Mouse (Mus musculus): ENCODE results near the gene Efna4.
A peak's percentile ranks its signal among the peaks of the same experiment; 100 is the strongest.

The Efna4 gene

GRCm38 (mm10) chr3:89330948-89331347 lies 6.9 kb downstream of the Efna4 start:
- peak; percentile 77 for DNase-seq (ENCODE audit: low spot score)

- DNase-seq (ENCODE audit: low spot score): no peak
Measured at GRCm38 (mm10) chr3:89330346-89330745, 7.5 kb downstream of the Efna4 start.

GRCm38 (mm10) chr3:89328623-89329022 lies 9.2 kb downstream of the Efna4 start:
- DNase-seq (ENCODE audit: low spot score): peak; percentile 46

GRCm38 (mm10) chr3:89327371-89327870 lies 10.4 kb downstream of the Efna4 start:
- DNase-seq (ENCODE audit: low spot score): no peak

- DNase-seq (ENCODE audit: low spot score): no peak
Measured at GRCm38 (mm10) chr3:89325882-89326281, 11.9 kb downstream of the Efna4 start.

GRCm38 (mm10) chr3:89322514-89323165 lies 15.2 kb downstream of the Efna4 start, which contains the start of gene Efna3:
Efna3 (minus strand) TSS chr3:89322965.
- DNase-seq (ENCODE audit: low spot score): peak; percentile 78

GRCm38 (mm10) chr3:89322131-89322500 lies 15.7 kb downstream of the Efna4 start:
- DNase-seq (ENCODE audit: low spot score): no peak

- peak; percentile 54 for DNase-seq (ENCODE audit: low spot score)
Measured at GRCm38 (mm10) chr3:89321183-89322130, 16.4 kb downstream of the Efna4 start.

GRCm38 (mm10) chr3:89320581-89321182 lies 17.1 kb downstream of the Efna4 start:
- peak; percentile 80 for DNase-seq (ENCODE audit: low spot score)

- no peak for DNase-seq (ENCODE audit: low spot score)
Measured at GRCm38 (mm10) chr3:89319591-89320350, 18.1 kb downstream of the Efna4 start.

- no peak for DNase-seq (ENCODE audit: low spot score)
Measured at GRCm38 (mm10) chr3:89318971-89319590, 18.7 kb downstream of the Efna4 start.

- no peak for DNase-seq (ENCODE audit: low spot score)
Measured at GRCm38 (mm10) chr3:89318316-89318715, 19.5 kb downstream of the Efna4 start.

- no peak for DNase-seq (ENCODE audit: low spot score)
Measured at GRCm38 (mm10) chr3:89317246-89317645, 20.6 kb downstream of the Efna4 start.

- DNase-seq (ENCODE audit: low spot score): peak; percentile 95
Measured at GRCm38 (mm10) chr3:89316833-89317232, 21.0 kb downstream of the Efna4 start.

- DNase-seq (ENCODE audit: low spot score): no peak
Measured at GRCm38 (mm10) chr3:89315930-89316831, 21.6 kb downstream of the Efna4 start.

GRCm38 (mm10) chr3:89315195-89315929 lies 22.5 kb downstream of the Efna4 start:
- peak; percentile 90 for DNase-seq (ENCODE audit: low spot score)

- no peak for DNase-seq (ENCODE audit: low spot score)
Measured at GRCm38 (mm10) chr3:89314791-89315190, 23.0 kb downstream of the Efna4 start.

GRCm38 (mm10) chr3:89314340-89314739 lies 23.5 kb downstream of the Efna4 start:
- no peak for DNase-seq (ENCODE audit: low spot score)

GRCm38 (mm10) chr3:89308089-89308488 lies 29.7 kb downstream of the Efna4 start:
- DNase-seq (ENCODE audit: low spot score): peak; percentile 89

Data from embryo, embryonic 10 days (tissue).